Comparison of ENCODE assay signal across 9 mouse cellular contexts in the genomic region with DNA sequence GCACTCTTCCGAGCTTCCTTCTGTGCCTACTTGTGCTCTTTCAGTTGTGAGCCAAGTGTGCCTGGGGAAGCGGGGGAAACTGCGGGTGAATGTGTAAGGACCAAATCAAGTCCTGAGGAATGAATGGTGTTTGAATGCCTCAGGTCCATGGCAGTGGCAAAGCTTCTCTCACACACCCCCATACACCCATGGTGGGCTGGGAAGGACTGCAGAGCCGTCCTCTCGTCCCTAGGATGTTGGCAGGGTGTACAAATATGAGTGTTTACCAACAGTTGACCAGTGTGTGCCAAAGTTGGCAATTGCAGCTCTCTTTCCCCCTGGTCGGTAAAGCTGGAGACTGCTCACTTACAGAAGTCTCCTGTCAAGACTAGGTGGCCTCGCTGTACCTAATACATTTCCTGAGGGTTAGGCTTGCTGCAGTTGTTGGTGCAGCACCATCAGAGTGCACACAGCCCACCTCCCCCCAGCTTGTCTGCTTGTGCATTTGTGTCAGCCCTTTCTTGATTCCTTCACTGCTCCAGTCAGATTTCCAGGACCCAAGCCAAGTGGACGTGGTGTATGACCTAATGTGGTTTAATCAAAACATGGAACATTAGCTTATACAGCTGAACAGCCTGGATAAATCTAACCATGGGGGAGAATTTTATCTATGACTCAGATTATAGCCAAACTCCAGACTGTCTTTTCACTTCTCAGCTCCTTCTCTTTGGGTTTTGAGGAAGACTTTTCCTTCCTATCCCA. TPM values are rescaled to one million over a fixed set of nuclear protein-coding genes. Genes with fewer than 3 reads are reported as not detected.
DNase-seq lines count a peak whose midpoint lies in the region; ATAC-seq and TF ChIP-seq lines count a peak whose summit lies in the region.
"Had no signal": no experiment of that assay in that cellular context is flagged by ENCODE, and none has a peak within 500 bp of the region (broad histone marks: within the 10 kb centered on the region; RNA-seq: fewer than 3 reads in every experiment).

No protein-coding gene starts in this region.

- peaks cover 14% of the 10 kb centered on the region for H3K36me3 ChIP-seq in kidney, postnatal 0 days (ENCODE audit: insufficient read depth, low read length)
- peaks cover 48% of the 10 kb centered on the region for H3K36me3 ChIP-seq in kidney, embryonic 15.5 days
- H3K36me3 ChIP-seq in embryonic facial prominence, embryonic 14.5 days (ENCODE audit: control insufficient read depth, insufficient read depth, low read length): peaks cover 42% of the 10 kb centered on the region
- H3K36me3 ChIP-seq in lung, embryonic 16.5 days (ENCODE audit: control insufficient read depth, insufficient read depth, low read length): no peaks in the 10 kb centered on the region
- 0 out of 2 replicates have a peak, but pooled peaks cover 9% of the 10 kb centered on the region for H3K36me3 ChIP-seq in hindbrain, embryonic 16.5 days (ENCODE audit: control insufficient read depth, insufficient read depth, low read length)

- TF ChIP-seq CTCF in kidney, postnatal 0 days (IDR thresholded peaks at IDR 0.05; ENCODE audit: low read depth): no peak

- 79% methylated on average over 8 of the region's 8 CpGs for WGBS in kidney, postnatal 0 days
- 83% methylated on average over 8 of the region's 8 CpGs for WGBS in kidney, embryonic 15.5 days
- 72% methylated on average over 8 of the region's 8 CpGs for WGBS in embryonic facial prominence, embryonic 14.5 days
- 54% methylated on average over 8 of the region's 8 CpGs for WGBS in lung, embryonic 16.5 days
- 74% methylated on average over 8 of the region's 8 CpGs for WGBS in hindbrain, embryonic 16.5 days

- no peak overlapping the region for H3K4me3 ChIP-seq in kidney, postnatal 0 days (replicated peaks; ENCODE audit: low read depth, low read length)
- H3K4me3 ChIP-seq in kidney, embryonic 15.5 days (replicated peaks): no peak overlapping the region
- H3K4me3 ChIP-seq in embryonic facial prominence, embryonic 14.5 days (ENCODE audit: low read depth, low read length): no peak overlapping the region
- H3K4me3 ChIP-seq in lung, embryonic 16.5 days (ENCODE audit: low read length): no peak overlapping the region
- no peak overlapping the region for H3K4me3 ChIP-seq in hindbrain, embryonic 16.5 days (ENCODE audit: low read length)

- H3K9ac ChIP-seq in kidney, postnatal 0 days (ENCODE audit: low read depth, low read length): no peak overlapping the region
- no peak overlapping the region for H3K9ac ChIP-seq in kidney, embryonic 15.5 days
- H3K9ac ChIP-seq in embryonic facial prominence, embryonic 14.5 days (ENCODE audit: low read depth, low read length): no peak overlapping the region
- H3K9ac ChIP-seq in lung, embryonic 16.5 days (ENCODE audit: low read length): no peak overlapping the region
- no peak overlapping the region for H3K9ac ChIP-seq in hindbrain, embryonic 16.5 days (ENCODE audit: low read depth, low read length)

- H3K4me1 ChIP-seq in kidney, postnatal 0 days (replicated peaks; ENCODE audit: insufficient read depth, low read length): no peaks in the 10 kb centered on the region
- H3K4me1 ChIP-seq in kidney, embryonic 15.5 days: 0 out of 2 replicates have a peak, but pooled peaks cover 4% of the 10 kb centered on the region
- peaks cover 10% of the 10 kb centered on the region for H3K4me1 ChIP-seq in embryonic facial prominence, embryonic 14.5 days (ENCODE audit: control insufficient read depth, insufficient read depth, low read length)
- peaks cover 10% of the 10 kb centered on the region for H3K4me1 ChIP-seq in lung, embryonic 16.5 days (replicated peaks; ENCODE audit: control insufficient read depth, insufficient read depth, low read length)
- no peaks in the 10 kb centered on the region for H3K4me1 ChIP-seq in hindbrain, embryonic 16.5 days (ENCODE audit: control insufficient read depth, insufficient read depth, low read depth, low read length)

- DNase-seq in kidney, postnatal 0 days (ENCODE audit: low spot score): peak; percentile 76
- DNase-seq in adrenal gland, postnatal 14 days: peak; percentile 60
- peak; percentile 80 for DNase-seq in embryonic facial prominence, embryonic 14.5 days (ENCODE audit: low spot score)
- no peak for DNase-seq in spleen, postnatal 14 days (ENCODE audit: low spot score in 2 of 2)
- no peak for DNase-seq in embryo, embryonic 10 days (ENCODE audit: low spot score)

- H3K27ac ChIP-seq in kidney, postnatal 0 days: no peak overlapping the region
- no peak overlapping the region for H3K27ac ChIP-seq in kidney, embryonic 15.5 days
- H3K27ac ChIP-seq in embryonic facial prominence, embryonic 14.5 days (replicated peaks; ENCODE audit: low read depth, low read length): peak overlapping the region; percentile 46; the same call in 1 of the 2 replicates
- H3K27ac ChIP-seq in lung, embryonic 16.5 days (ENCODE audit: low read length): peak overlapping the region; percentile 66
- H3K27ac ChIP-seq in hindbrain, embryonic 16.5 days (ENCODE audit: low read depth, low read length): no peak overlapping the region

- no peaks in the 10 kb centered on the region for H3K9me3 ChIP-seq in kidney, postnatal 0 days (replicated peaks; ENCODE audit: low read length)
- no peaks in the 10 kb centered on the region for H3K9me3 ChIP-seq in kidney, embryonic 15.5 days (replicated peaks)
- H3K9me3 ChIP-seq in embryonic facial prominence, embryonic 14.5 days (ENCODE audit: control insufficient read depth, low read length): no peaks in the 10 kb centered on the region
- H3K9me3 ChIP-seq in lung, embryonic 16.5 days (ENCODE audit: control insufficient read depth, low read length): no peaks in the 10 kb centered on the region
- H3K9me3 ChIP-seq in hindbrain, embryonic 16.5 days (ENCODE audit: control insufficient read depth, low read length): no peaks in the 10 kb centered on the region

- H3K4me2 ChIP-seq in kidney, postnatal 0 days (ENCODE audit: low read length): no peak overlapping the region
- H3K4me2 ChIP-seq in kidney, embryonic 15.5 days: no peak overlapping the region
- H3K4me2 ChIP-seq in embryonic facial prominence, embryonic 14.5 days (ENCODE audit: low read depth, low read length): no peak overlapping the region
- H3K4me2 ChIP-seq in lung, embryonic 16.5 days (ENCODE audit: low read depth, low read length): no peak overlapping the region
- H3K4me2 ChIP-seq in hindbrain, embryonic 16.5 days (ENCODE audit: low read length): no peak overlapping the region

- no peak for ATAC-seq in kidney, postnatal 0 days (replicated peaks; ENCODE audit: low FRiP score, low read depth)
- ATAC-seq in kidney, embryonic 15.5 days (replicated peaks; ENCODE audit: low FRiP score): no peak
- peak; percentile 65 for ATAC-seq in embryonic facial prominence, embryonic 14.5 days (ENCODE audit: low read depth)
- peak; percentile 84 for ATAC-seq in lung, embryonic 16.5 days (ENCODE audit: low read depth)
- no peak for ATAC-seq in hindbrain, embryonic 16.5 days

- H3K27me3 ChIP-seq in kidney, postnatal 0 days (ENCODE audit: insufficient read depth, low read length): no peaks in the 10 kb centered on the region
- H3K27me3 ChIP-seq in kidney, embryonic 15.5 days: no peaks in the 10 kb centered on the region
- H3K27me3 ChIP-seq in embryonic facial prominence, embryonic 14.5 days (replicated peaks; ENCODE audit: control insufficient read depth, insufficient read depth, low read length): no peaks in the 10 kb centered on the region
- H3K27me3 ChIP-seq in lung, embryonic 16.5 days (ENCODE audit: control insufficient read depth, insufficient read depth, low read depth, low read length): no peaks in the 10 kb centered on the region
- H3K27me3 ChIP-seq in hindbrain, embryonic 16.5 days (replicated peaks; ENCODE audit: control insufficient read depth, insufficient read depth, low read length): no peaks in the 10 kb centered on the region

RNA-seq across cellular contexts. Expression of gene Evi2a, which starts 3.7 kb away (rescaled TPM):
- 3.3 and 3.4 TPM in 2 replicates for polyA plus RNA-seq in kidney, postnatal 0 days (2015; fragmentation: Nextera tagmentation; extraction: Ambion mirVana)
- polyA plus RNA-seq in kidney, embryonic 15.5 days (2015; fragmentation: Nextera tagmentation; extraction: Ambion mirVana): 3.1 TPM in 2 replicates
- 2.1 and 2.5 TPM in 2 replicates for total RNA-seq in adrenal gland, postnatal 14 days (2021)
- 5.1 and 6.0 TPM in 2 replicates for polyA plus RNA-seq in embryonic facial prominence, embryonic 14.5 days (2014; fragmentation: Nextera tagmentation; extraction: Ambion mirVana)
- polyA plus RNA-seq in lung, embryonic 16.5 days (2015; fragmentation: Nextera tagmentation; extraction: Ambion mirVana): 3.7 and 5.8 TPM in 2 replicates
- polyA plus RNA-seq in hindbrain, embryonic 16.5 days (2015; fragmentation: Nextera tagmentation; extraction: Ambion mirVana): 3.1 TPM in 2 replicates

RNA-seq across cellular contexts. Expression of gene Evi2, which starts 3.7 kb away (rescaled TPM):
- 0.12 and 0.18 TPM in 2 replicates for polyA plus RNA-seq in kidney, postnatal 0 days (2015; fragmentation: Nextera tagmentation; extraction: Ambion mirVana)
- polyA plus RNA-seq in kidney, embryonic 15.5 days (2015; fragmentation: Nextera tagmentation; extraction: Ambion mirVana): 0.73 and 0.78 TPM in 2 replicates
- total RNA-seq in adrenal gland, postnatal 14 days (2021): 0.90 TPM in 1 of 2 replicates, not detected in the other
- polyA plus RNA-seq in embryonic facial prominence, embryonic 14.5 days (2014; fragmentation: Nextera tagmentation; extraction: Ambion mirVana): 0.52 and 0.58 TPM in 2 replicates
- polyA plus RNA-seq in lung, embryonic 16.5 days (2015; fragmentation: Nextera tagmentation; extraction: Ambion mirVana): 0.64 and 0.84 TPM in 2 replicates
- 0.39 and 0.61 TPM in 2 replicates for polyA plus RNA-seq in hindbrain, embryonic 16.5 days (2015; fragmentation: Nextera tagmentation; extraction: Ambion mirVana)
- total RNA-seq: layer of hippocampus, adult 18-20 months had no signal

RNA-seq across cellular contexts. Expression of gene Evi2b, which starts 10.6 kb away (rescaled TPM):
- polyA plus RNA-seq in kidney, postnatal 0 days (2015; fragmentation: Nextera tagmentation; extraction: Ambion mirVana): 0.78 and 0.82 TPM in 2 replicates
- 0.73 and 1.2 TPM in 2 replicates for polyA plus RNA-seq in kidney, embryonic 15.5 days (2015; fragmentation: Nextera tagmentation; extraction: Ambion mirVana)
- 1.0 and 5.9 TPM in 2 replicates for total RNA-seq in adrenal gland, postnatal 14 days (2021)
- polyA plus RNA-seq in embryonic facial prominence, embryonic 14.5 days (2014; fragmentation: Nextera tagmentation; extraction: Ambion mirVana): 2.8 and 3.2 TPM in 2 replicates
- 1.6 and 1.9 TPM in 2 replicates for polyA plus RNA-seq in lung, embryonic 16.5 days (2015; fragmentation: Nextera tagmentation; extraction: Ambion mirVana)
- polyA plus RNA-seq in hindbrain, embryonic 16.5 days (2015; fragmentation: Nextera tagmentation; extraction: Ambion mirVana): 0.36 TPM in 1 of 2 replicates, not detected in the other

RNA-seq across cellular contexts. Expression of gene Omg, which starts 30.2 kb away (rescaled TPM):
- polyA plus RNA-seq in kidney, postnatal 0 days (2015; fragmentation: Nextera tagmentation; extraction: Ambion mirVana): 0.17 and 0.26 TPM in 2 replicates
- polyA plus RNA-seq in kidney, embryonic 15.5 days (2015; fragmentation: Nextera tagmentation; extraction: Ambion mirVana): 0.35 and 0.42 TPM in 2 replicates
- total RNA-seq in adrenal gland, postnatal 14 days (2021): 5.9 and 6.0 TPM in 2 replicates
- 0.32 and 0.56 TPM in 2 replicates for polyA plus RNA-seq in embryonic facial prominence, embryonic 14.5 days (2014; fragmentation: Nextera tagmentation; extraction: Ambion mirVana)
- polyA plus RNA-seq in lung, embryonic 16.5 days (2015; fragmentation: Nextera tagmentation; extraction: Ambion mirVana): 0.18 and 0.60 TPM in 2 replicates
- polyA plus RNA-seq in hindbrain, embryonic 16.5 days (2015; fragmentation: Nextera tagmentation; extraction: Ambion mirVana): 12.5 and 17.1 TPM in 2 replicates

RNA-seq across cellular contexts. Expression of gene Rab11fip4, which starts 56.9 kb away (rescaled TPM):
- 9.1 TPM in 2 replicates for polyA plus RNA-seq in kidney, postnatal 0 days (2015; fragmentation: Nextera tagmentation; extraction: Ambion mirVana)
- polyA plus RNA-seq in kidney, embryonic 15.5 days (2015; fragmentation: Nextera tagmentation; extraction: Ambion mirVana): 9.6 and 9.7 TPM in 2 replicates
- total RNA-seq in adrenal gland, postnatal 14 days (2021): 3.3 and 3.8 TPM in 2 replicates
- polyA plus RNA-seq in embryonic facial prominence, embryonic 14.5 days (2014; fragmentation: Nextera tagmentation; extraction: Ambion mirVana): 4.7 and 5.4 TPM in 2 replicates
- 1.9 and 2.0 TPM in 2 replicates for polyA plus RNA-seq in lung, embryonic 16.5 days (2015; fragmentation: Nextera tagmentation; extraction: Ambion mirVana)
- polyA plus RNA-seq in hindbrain, embryonic 16.5 days (2015; fragmentation: Nextera tagmentation; extraction: Ambion mirVana): 20.0 and 27.8 TPM in 2 replicates

Comparison
In these comparisons a context has a peak if more than half of its experiments do, and no peak if none do; other contexts are left out.
1. ATAC-seq: peak in embryonic facial prominence, embryonic 14.5 days (single experiment) and lung, embryonic 16.5 days (single experiment); none in kidney, postnatal 0 days (single experiment), kidney, embryonic 15.5 days (single experiment) and hindbrain, embryonic 16.5 days (single experiment).
2. DNase-seq: peak in kidney, postnatal 0 days (single experiment), adrenal gland, postnatal 14 days (single experiment) and embryonic facial prominence, embryonic 14.5 days (single experiment); none in spleen, postnatal 14 days (0 of 2) and embryo, embryonic 10 days (single experiment).
3. H3K27ac ChIP-seq: peak in embryonic facial prominence, embryonic 14.5 days (single experiment) and lung, embryonic 16.5 days (single experiment); none in kidney, postnatal 0 days (single experiment), kidney, embryonic 15.5 days (single experiment) and hindbrain, embryonic 16.5 days (single experiment).